Mouse (Mus musculus) midbrain, postnatal 0 days (tissue): Measurements from ENCODE around the gene Acaca. TPM values are rescaled to one million over a fixed set of nuclear protein-coding genes. Genes with fewer than 3 reads are reported as not detected.

Source experiments
- ATAC-seq: fragments of 200-750 bp; cut with Nextera tagmentation; 2 replicates; pipeline ENCODE4 v1.8.0; 2017; ENCODE audit warnings: moderate number of reproducible peaks, mild to moderate bottlenecking, moderate TSS enrichment, moderate library complexity; ENCODE audit not compliant: low FRiP score
- DNase-seq: peaks from one replicate; pipeline ENCODE4 v3.0.0-alpha.2; 2015; ENCODE audit warnings: low spot score
- H3K27ac ChIP-seq: fragments of 300-500 bp; sonication (generic); 2 replicates; pipeline ENCODE4 v1.5.1; 2014; ENCODE audit warnings: low read depth, mild to moderate bottlenecking, low read length, mixed read lengths
- H3K27me3 ChIP-seq: fragments of 300-500 bp; sonication (generic); 2 replicates; pipeline ENCODE4 v1.6.1; 2014; ENCODE audit warnings: low read length, control low read depth, mixed read lengths; ENCODE audit not compliant: insufficient read depth
- H3K36me3 ChIP-seq: fragments of 300-500 bp; sonication (generic); 2 replicates; pipeline ENCODE4 v1.6.1; 2014; ENCODE audit warnings: low read length, control low read depth, mixed read lengths; ENCODE audit not compliant: insufficient read depth
- H3K4me1 ChIP-seq: fragments of 300-500 bp; sonication (generic); 2 replicates; pipeline ENCODE4 v1.6.1; 2014; ENCODE audit warnings: mild to moderate bottlenecking, control low read depth, antibody characterized with exemption, low read length, mixed read lengths; ENCODE audit not compliant: insufficient read depth
- H3K4me2 ChIP-seq: fragments of 300-500 bp; sonication (generic); 2 replicates; pipeline ENCODE4 v1.6.1; 2014; ENCODE audit warnings: low read depth, mild to moderate bottlenecking, low read length, mixed read lengths; ENCODE audit not compliant: poor library complexity, severe bottlenecking
- H3K4me3 ChIP-seq: fragments of 300-500 bp; sonication (generic); 2 replicates; pipeline ENCODE4 v1.5.1; 2014; ENCODE audit warnings: low read depth, mild to moderate bottlenecking, low read length, moderate library complexity
- H3K9ac ChIP-seq: fragments of 300-500 bp; sonication (generic); replicated peaks from 2 replicates; pipeline ENCODE4 v1.6.1; 2014; ENCODE audit warnings: mild to moderate bottlenecking, low read length, moderate library complexity, mixed read lengths; ENCODE audit not compliant: poor library complexity, severe bottlenecking
- H3K9me3 ChIP-seq: fragments of 300-500 bp; sonication (generic); 2 replicates; pipeline ENCODE4 v1.6.1; 2016; ENCODE audit warnings: low read length, control low read depth
- CTCF ChIP-seq: IDR thresholded peaks from 2 replicates; pipeline ENCODE4 v1.5.1; 2016; ENCODE audit warnings: antibody characterized with exemption, mild to moderate bottlenecking
- WGBS: fragments of 180-500 bp; shearing (Covaris S2); extraction: QIAGEN DNeasy Blood & Tissue Kit; methylation state at CpG from one replicate; pipeline ENCODE4 v1.1.7; 2014; 5-methylcytosine and 5-hydroxymethylcytosine counted together
- polyA plus RNA-seq: library from polyadenylated mRNA; unstranded; fragments of >200 nt; fragmentation: Nextera tagmentation; extraction: Ambion mirVana; gene quantifications from 2 replicates; pipeline ENCODE4 v1.2.1, GENCODE M21; 2015
- total RNA-seq: library from RNA; depleted of rRNA; stranded (reverse); fragments of >200 nt; gene quantifications from 2 replicates; pipeline ENCODE4 v1.2.3, GENCODE M21; 2014

Acaca gene
- total and polyA plus RNA-seq, 2 experiments from 2014 or later: 19.3 to 123 TPM

DNA sequence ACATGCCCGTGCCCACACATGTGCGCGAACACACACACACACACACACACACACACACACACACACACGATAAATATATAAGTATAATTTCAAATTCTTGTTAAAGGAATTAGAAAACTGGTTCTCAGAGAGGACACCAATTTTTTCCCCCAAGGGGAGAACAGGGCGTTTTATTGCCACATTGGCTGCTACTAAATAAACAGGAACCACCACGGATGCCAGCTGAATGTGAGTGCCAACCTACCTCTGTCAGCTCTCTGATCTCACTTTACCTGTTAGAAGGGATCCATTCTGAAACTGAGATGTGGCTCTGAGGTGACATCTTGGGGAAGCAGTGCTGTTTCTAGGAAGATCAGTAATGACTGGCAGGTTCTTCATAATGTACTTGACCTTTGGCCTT is 34.7 kb downstream of the Acaca start:
- no peaks in the 10 kb centered on the region for H3K36me3 ChIP-seq
- H3K9me3 ChIP-seq: no peaks in the 10 kb centered on the region
- TF ChIP-seq CTCF: no peak
- WGBS: 94% methylated on average over 6 of the region's 6 CpGs
- H3K4me1 ChIP-seq: no peaks in the 10 kb centered on the region
- no peaks in the 10 kb centered on the region for H3K27me3 ChIP-seq
- H3K27ac ChIP-seq: no peak overlapping the region
- ATAC-seq (no peak), DNase-seq (no peak)
- H3K4me2 ChIP-seq: no peak overlapping the region
- H3K9ac ChIP-seq: no peak overlapping the region
- no peak overlapping the region for H3K4me3 ChIP-seq

- H3K36me3 ChIP-seq: no peaks in the 10 kb centered on the region
- ATAC-seq (no peak), DNase-seq (no peak)
- H3K9me3 ChIP-seq: no peaks in the 10 kb centered on the region
- H3K27me3 ChIP-seq: no peaks in the 10 kb centered on the region
- no peak overlapping the region for H3K9ac ChIP-seq
- WGBS: 71% methylated on average over 4 of the region's 4 CpGs
- H3K4me1 ChIP-seq: no peaks in the 10 kb centered on the region
- no peak overlapping the region for H3K4me2 ChIP-seq
- H3K4me3 ChIP-seq: no peak overlapping the region
- no peak for TF ChIP-seq CTCF
- H3K27ac ChIP-seq: no peak overlapping the region
Observed at GRCm38 (mm10) chr11:84164561-84164960, 35.1 kb downstream of the Acaca start.

GRCm38 (mm10) chr11:84167046-84167526 is 37.6 kb downstream of the Acaca start, which contains the start of gene Gm11437:
Gene Gm11437, minus strand, starts transcription at chr11:84167476.
- no peaks in the 10 kb centered on the region for H3K36me3 ChIP-seq
- no peaks in the 10 kb centered on the region for H3K27me3 ChIP-seq
- 86% methylated on average over 5 of the region's 5 CpGs for WGBS
- no peak for TF ChIP-seq CTCF
- no peaks in the 10 kb centered on the region for H3K9me3 ChIP-seq
- DNase-seq (no peak), ATAC-seq (no peak)
- no peak within 1 kb of the TSS for H3K27ac ChIP-seq
- H3K4me3 ChIP-seq: no peak within 1 kb of the TSS
- H3K9ac ChIP-seq: no peak within 1 kb of the TSS
- H3K4me1 ChIP-seq: no peaks in the 10 kb centered on the region
- H3K4me2 ChIP-seq: no peak within 1 kb of the TSS

GRCm38 (mm10) chr11:84168701-84169288 is 39.3 kb downstream of the Acaca start:
- Histone ChIP-seq H3K4me2 (no peak overlapping the region), H3K9me3 (no peaks in the 10 kb centered on the region), H3K36me3 (no peaks in the 10 kb centered on the region), H3K4me1 (no peaks in the 10 kb centered on the region), H3K4me3 (no peak overlapping the region), H3K9ac (no peak overlapping the region), H3K27ac (no peak overlapping the region), H3K27me3 (no peaks in the 10 kb centered on the region)
- peak; percentile 57 for DNase-seq
- TF ChIP-seq CTCF: peak; percentile 86
- 13% methylated on average over 7 of the region's 7 CpGs for WGBS
- ATAC-seq: no peak

GRCm38 (mm10) chr11:84172539-84173435 is 43.3 kb downstream of the Acaca start:
- Histone ChIP-seq H3K4me2 (no peak overlapping the region), H3K4me1 (no peaks in the 10 kb centered on the region), H3K9me3 (no peaks in the 10 kb centered on the region), H3K4me3 (no peak overlapping the region), H3K27ac (no peak overlapping the region), H3K27me3 (no peaks in the 10 kb centered on the region), H3K36me3 (no peaks in the 10 kb centered on the region), H3K9ac (no peak overlapping the region)
- ATAC-seq (no peak), DNase-seq (no peak)
- no peak for TF ChIP-seq CTCF
- WGBS: 69% methylated on average over 11 of the region's 11 CpGs

GRCm38 (mm10) chr11:84178571-84178970 is 49.1 kb downstream of the Acaca start:
- Histone ChIP-seq H3K4me2 (peak overlapping the region; percentile 77), H3K36me3 (no peaks in the 10 kb centered on the region), H3K27ac (no peak overlapping the region; the same call in 1 of the 2 replicates), H3K4me3 (peak overlapping the region; percentile 87; the same call in 1 of the 2 replicates), H3K4me1 (peaks cover 3% of the 10 kb centered on the region; the same call in 1 of the 2 replicates), H3K9ac (no peak overlapping the region), H3K27me3 (no peaks in the 10 kb centered on the region), H3K9me3 (no peaks in the 10 kb centered on the region)
- WGBS: 44% methylated on average over 4 of the region's 4 CpGs
- DNase-seq (no peak), ATAC-seq (no peak)
- TF ChIP-seq CTCF: no peak
